Mouse (Mus musculus): Measurements from ENCODE around the gene AI481877. TPM values are rescaled to one million over a fixed set of nuclear protein-coding genes. Genes with fewer than 3 reads are reported as not detected.
A peak's percentile ranks its signal among the peaks of the same experiment; 100 is the strongest.

The AI481877 gene
- total and polyA plus RNA-seq, 3 experiments = 0.01 TPM; not detected in 2

GRCm38 (mm10) chr4:59089391-59089790 is 49.4 kb downstream of the AI481877 start:
- no peak overlapping the region for H3K9ac ChIP-seq (ENCODE audit: control insufficient read depth, low read depth, low read length, poor library complexity, severe bottlenecking)
- no peaks in the 10 kb centered on the region for H3K79me2 ChIP-seq (ENCODE audit: control insufficient read depth, insufficient read depth, low read length, poor library complexity)
- no peaks in the 10 kb centered on the region for H3K4me1 ChIP-seq (ENCODE audit: control insufficient read depth in 1 of 2, insufficient read depth in 2 of 2, low read length in 2 of 2)
- H3K9me3 ChIP-seq (replicated peaks; ENCODE audit: insufficient read depth, low read length) = no peaks in the 10 kb centered on the region
- H3K36me3 ChIP-seq (ENCODE audit: control insufficient read depth in 1 of 2, insufficient read depth in 2 of 2, low read length in 2 of 2) = no peaks in the 10 kb centered on the region
- no peak for TF ChIP-seq BHLHE40 (IDR thresholded peaks at IDR 0.05; ENCODE audit: borderline replicate concordance, low read depth, low read length)
- no peak for TF ChIP-seq CHD2 (IDR thresholded peaks at IDR 0.05; ENCODE audit: low read length)
- no peak for TF ChIP-seq JUND (IDR thresholded peaks at IDR 0.05; ENCODE audit: low read depth, low read length)
- no peak for TF ChIP-seq E2F4 (IDR thresholded peaks at IDR 0.05; ENCODE audit: borderline replicate concordance, low read depth, low read length)
- TF ChIP-seq MAX (IDR thresholded peaks at IDR 0.05; ENCODE audit: low read length) = no peak
- no peak for DNase-seq (ENCODE audit: low read depth, low spot score)
- no peaks in the 10 kb centered on the region for H3K27me3 ChIP-seq (ENCODE audit: control insufficient read depth in 1 of 2, insufficient read depth in 2 of 2, low read length in 2 of 2)
- no peak overlapping the region for H3K27ac ChIP-seq (ENCODE audit: control insufficient read depth, low read depth, low read length)
- no peak overlapping the region for H3K4me3 ChIP-seq (ENCODE audit: control insufficient read depth in 1 of 2, insufficient read depth in 1 of 2, low read depth in 2 of 2, low read length in 2 of 2)

GRCm38 (mm10) chr4:59083430-59083829 is 55.4 kb downstream of the AI481877 start:
- Histone ChIP-seq H3K9ac (ENCODE audit: control insufficient read depth, low read depth, low read length, poor library complexity, severe bottlenecking) (no peak overlapping the region), H3K27me3 (ENCODE audit: control insufficient read depth in 1 of 2, insufficient read depth in 2 of 2, low read length in 2 of 2) (no peaks in the 10 kb centered on the region; a peak in 1 of 4 replicates), H3K4me1 (ENCODE audit: control insufficient read depth in 1 of 2, insufficient read depth in 2 of 2, low read length in 2 of 2) (no peaks in the 10 kb centered on the region), H3K36me3 (ENCODE audit: control insufficient read depth in 1 of 2, insufficient read depth in 2 of 2, low read length in 2 of 2) (no peaks in the 10 kb centered on the region), H3K27ac (ENCODE audit: control insufficient read depth, low read depth, low read length) (no peak overlapping the region), H3K79me2 (ENCODE audit: control insufficient read depth, insufficient read depth, low read length, poor library complexity) (no peaks in the 10 kb centered on the region), H3K4me3 (ENCODE audit: control insufficient read depth in 1 of 2, insufficient read depth in 1 of 2, low read depth in 2 of 2, low read length in 2 of 2) (no peak overlapping the region), H3K9me3 (replicated peaks; ENCODE audit: insufficient read depth, low read length) (no peaks in the 10 kb centered on the region)
- DNase-seq (ENCODE audit: low read depth, low spot score) = peak; percentile 23
- TF ChIP-seq ZNF384 (IDR thresholded peaks at IDR 0.05; ENCODE audit: low read depth, low read length) (peak; percentile 56; the same call in 1 of the 2 replicates), E2F4 (IDR thresholded peaks at IDR 0.05; ENCODE audit: borderline replicate concordance, low read depth, low read length) (no peak)

GRCm38 (mm10) chr4:59069276-59069675 is 69.5 kb downstream of the AI481877 start:
- H3K36me3 ChIP-seq (ENCODE audit: control insufficient read depth in 1 of 2, insufficient read depth in 2 of 2, low read length in 2 of 2) = no peaks in the 10 kb centered on the region; a peak in 1 of 4 replicates
- no peaks in the 10 kb centered on the region for H3K9me3 ChIP-seq (replicated peaks; ENCODE audit: insufficient read depth, low read length)
- H3K4me3 ChIP-seq (ENCODE audit: control insufficient read depth in 1 of 2, insufficient read depth in 1 of 2, low read depth in 2 of 2, low read length in 2 of 2) = no peak overlapping the region
- 0 out of 4 replicates have a peak, but pooled peaks cover 0 to 2% of the 10 kb centered on the region in 2 experiments for H3K4me1 ChIP-seq (ENCODE audit: control insufficient read depth in 1 of 2, insufficient read depth in 2 of 2, low read length in 2 of 2)
- no peak for DNase-seq (ENCODE audit: low read depth, low spot score)
- TF ChIP-seq CHD1 (IDR thresholded peaks at IDR 0.05; ENCODE audit: low read depth, low read length) (no peak), USF2 (IDR thresholded peaks at IDR 0.05; ENCODE audit: borderline replicate concordance in 1 of 2, insufficient read depth in 1 of 2, low read depth in 1 of 2, low read length in 2 of 2) (no peak), ELF1 (IDR thresholded peaks at IDR 0.05; ENCODE audit: low read depth, low read length) (no peak)
- no peak overlapping the region for H3K27ac ChIP-seq (ENCODE audit: control insufficient read depth, low read depth, low read length)
- H3K79me2 ChIP-seq (ENCODE audit: control insufficient read depth, insufficient read depth, low read length, poor library complexity) = no peaks in the 10 kb centered on the region
- H3K9ac ChIP-seq (ENCODE audit: control insufficient read depth, low read depth, low read length, poor library complexity, severe bottlenecking) = no peak overlapping the region
- H3K27me3 ChIP-seq (ENCODE audit: control insufficient read depth in 1 of 2, insufficient read depth in 2 of 2, low read length in 2 of 2) = no peaks in the 10 kb centered on the region; a peak in 1 of 4 replicates
